Mouse (Mus musculus): ENCODE results near the gene Fpgs. TPM values are rescaled to one million over a fixed set of nuclear protein-coding genes. Genes with fewer than 3 reads are reported as not detected.
A peak's percentile ranks its signal among the peaks of the same experiment; 100 is the strongest.

The Fpgs gene
- polyA plus RNA-seq, 2 experiments = 30.7 to 75.7 TPM

GRCm38 (mm10) chr2:32691041-32691440 lies 12.9 kb downstream of the Fpgs start:
- Histone ChIP-seq H3K9ac (ENCODE audit: low read depth, low read length, severe bottlenecking) (no peak overlapping the region), H3K36me3 (ENCODE audit: control insufficient read depth, insufficient read depth, low read length) (peaks cover 36% of the 10 kb centered on the region), H3K27ac (replicated peaks; ENCODE audit: low read depth, low read length) (no peak overlapping the region), H3K4me1 (ENCODE audit: control insufficient read depth, insufficient read depth, low read length) (peaks cover 11% of the 10 kb centered on the region), H3K9me3 (ENCODE audit: control insufficient read depth, low read length) (no peaks in the 10 kb centered on the region), H3K4me2 (replicated peaks; ENCODE audit: low read depth, low read length, severe bottlenecking) (no peak overlapping the region), H3K27me3 (ENCODE audit: control insufficient read depth, insufficient read depth, low read length) (no peaks in the 10 kb centered on the region), H3K4me3 (replicated peaks; ENCODE audit: low read length) (no peak overlapping the region)
- no peak for DNase-seq (ENCODE audit: low spot score)
- TF ChIP-seq POLR2A (IDR thresholded peaks at IDR 0.05; ENCODE audit: borderline replicate concordance, extremely low read depth, insufficient read depth, insufficient read length) = no peak
- ATAC-seq (ENCODE audit: low FRiP score, low read depth) = no peak
- 83% methylated on average over 11 of the region's 11 CpGs for WGBS

- Histone ChIP-seq H3K4me2 (replicated peaks; ENCODE audit: low read depth, low read length, severe bottlenecking) (no peak overlapping the region), H3K36me3 (ENCODE audit: control insufficient read depth, insufficient read depth, low read length) (peaks cover 52% of the 10 kb centered on the region), H3K9ac (ENCODE audit: low read depth, low read length, severe bottlenecking) (no peak overlapping the region), H3K27me3 (ENCODE audit: control insufficient read depth, insufficient read depth, low read length) (no peaks in the 10 kb centered on the region), H3K4me1 (ENCODE audit: control insufficient read depth, insufficient read depth, low read length) (peaks cover 11% of the 10 kb centered on the region), H3K27ac (replicated peaks; ENCODE audit: low read depth, low read length) (no peak overlapping the region), H3K9me3 (ENCODE audit: control insufficient read depth, low read length) (no peaks in the 10 kb centered on the region), H3K4me3 (replicated peaks; ENCODE audit: low read length) (no peak overlapping the region)
- no peak; the same call in 1 of the 2 replicates for TF ChIP-seq POLR2A (IDR thresholded peaks at IDR 0.05; ENCODE audit: borderline replicate concordance, extremely low read depth, insufficient read depth, insufficient read length)
- ATAC-seq (ENCODE audit: low FRiP score, low read depth) (no peak; the same call in 1 of the 2 replicates), DNase-seq (ENCODE audit: low spot score) (peak; percentile 89)
- 19% methylated on average over 5 of the region's 5 CpGs for WGBS
Observed at GRCm38 (mm10) chr2:32689420-32689819, 14.5 kb downstream of the Fpgs start.

- DNase-seq (ENCODE audit: low spot score) = no peak
- no peak for TF ChIP-seq POLR2A (IDR thresholded peaks at IDR 0.05; ENCODE audit: borderline replicate concordance, extremely low read depth, insufficient read depth, insufficient read length)
- Histone ChIP-seq H3K4me1 (ENCODE audit: control insufficient read depth, insufficient read depth, low read length) (peaks cover 3% of the 10 kb centered on the region; the same call in 1 of the 2 replicates), H3K9ac (ENCODE audit: low read depth, low read length, severe bottlenecking) (no peak overlapping the region), H3K27me3 (ENCODE audit: control insufficient read depth, insufficient read depth, low read length) (no peaks in the 10 kb centered on the region), H3K36me3 (ENCODE audit: control insufficient read depth, insufficient read depth, low read length) (peaks cover 68% of the 10 kb centered on the region), H3K27ac (replicated peaks; ENCODE audit: low read depth, low read length) (no peak overlapping the region), H3K4me2 (replicated peaks; ENCODE audit: low read depth, low read length, severe bottlenecking) (no peak overlapping the region), H3K4me3 (replicated peaks; ENCODE audit: low read length) (no peak overlapping the region), H3K9me3 (ENCODE audit: control insufficient read depth, low read length) (no peaks in the 10 kb centered on the region)
- no peak for ATAC-seq (ENCODE audit: low FRiP score, low read depth)
- 89% methylated on average over 8 of the region's 8 CpGs for WGBS
Observed at GRCm38 (mm10) chr2:32687562-32687961, 16.4 kb downstream of the Fpgs start.

GRCm38 (mm10) chr2:32686640-32687039 lies 17.3 kb downstream of the Fpgs start:
- no peak overlapping the region for H3K9ac ChIP-seq (ENCODE audit: low read depth, low read length, severe bottlenecking)
- no peaks in the 10 kb centered on the region; the same call in 1 of the 2 replicates for H3K4me1 ChIP-seq (ENCODE audit: control insufficient read depth, insufficient read depth, low read length)
- DNase-seq (ENCODE audit: low spot score) (no peak), ATAC-seq (ENCODE audit: low FRiP score, low read depth) (no peak)
- H3K27ac ChIP-seq (replicated peaks; ENCODE audit: low read depth, low read length) = no peak overlapping the region
- H3K4me3 ChIP-seq (replicated peaks; ENCODE audit: low read length) = no peak overlapping the region
- WGBS = 90% methylated on average over 6 of the region's 6 CpGs
- H3K9me3 ChIP-seq (ENCODE audit: control insufficient read depth, low read length) = no peaks in the 10 kb centered on the region
- no peak overlapping the region for H3K4me2 ChIP-seq (replicated peaks; ENCODE audit: low read depth, low read length, severe bottlenecking)
- TF ChIP-seq POLR2A (IDR thresholded peaks at IDR 0.05; ENCODE audit: borderline replicate concordance, extremely low read depth, insufficient read depth, insufficient read length) = no peak
- H3K27me3 ChIP-seq (ENCODE audit: control insufficient read depth, insufficient read depth, low read length) = no peaks in the 10 kb centered on the region
- H3K36me3 ChIP-seq (ENCODE audit: control insufficient read depth, insufficient read depth, low read length) = peaks cover 70% of the 10 kb centered on the region

- Histone ChIP-seq H3K9ac (ENCODE audit: low read depth, low read length, severe bottlenecking) (no peak overlapping the region), H3K27ac (replicated peaks; ENCODE audit: low read depth, low read length) (no peak overlapping the region), H3K9me3 (ENCODE audit: control insufficient read depth, low read length) (no peaks in the 10 kb centered on the region), H3K27me3 (ENCODE audit: control insufficient read depth, insufficient read depth, low read length) (no peaks in the 10 kb centered on the region), H3K4me2 (replicated peaks; ENCODE audit: low read depth, low read length, severe bottlenecking) (no peak overlapping the region), H3K36me3 (ENCODE audit: control insufficient read depth, insufficient read depth, low read length) (peaks cover 68% of the 10 kb centered on the region), H3K4me1 (ENCODE audit: control insufficient read depth, insufficient read depth, low read length) (no peaks in the 10 kb centered on the region; the same call in 1 of the 2 replicates), H3K4me3 (replicated peaks; ENCODE audit: low read length) (no peak overlapping the region)
- DNase-seq (ENCODE audit: low spot score) (no peak), ATAC-seq (ENCODE audit: low FRiP score, low read depth) (no peak)
- WGBS = 89% methylated on average over 3 of the region's 3 CpGs
- no peak for TF ChIP-seq POLR2A (IDR thresholded peaks at IDR 0.05; ENCODE audit: borderline replicate concordance, extremely low read depth, insufficient read depth, insufficient read length)
Observed at GRCm38 (mm10) chr2:32685807-32686206, 18.1 kb downstream of the Fpgs start.
